In the genomic region with DNA sequence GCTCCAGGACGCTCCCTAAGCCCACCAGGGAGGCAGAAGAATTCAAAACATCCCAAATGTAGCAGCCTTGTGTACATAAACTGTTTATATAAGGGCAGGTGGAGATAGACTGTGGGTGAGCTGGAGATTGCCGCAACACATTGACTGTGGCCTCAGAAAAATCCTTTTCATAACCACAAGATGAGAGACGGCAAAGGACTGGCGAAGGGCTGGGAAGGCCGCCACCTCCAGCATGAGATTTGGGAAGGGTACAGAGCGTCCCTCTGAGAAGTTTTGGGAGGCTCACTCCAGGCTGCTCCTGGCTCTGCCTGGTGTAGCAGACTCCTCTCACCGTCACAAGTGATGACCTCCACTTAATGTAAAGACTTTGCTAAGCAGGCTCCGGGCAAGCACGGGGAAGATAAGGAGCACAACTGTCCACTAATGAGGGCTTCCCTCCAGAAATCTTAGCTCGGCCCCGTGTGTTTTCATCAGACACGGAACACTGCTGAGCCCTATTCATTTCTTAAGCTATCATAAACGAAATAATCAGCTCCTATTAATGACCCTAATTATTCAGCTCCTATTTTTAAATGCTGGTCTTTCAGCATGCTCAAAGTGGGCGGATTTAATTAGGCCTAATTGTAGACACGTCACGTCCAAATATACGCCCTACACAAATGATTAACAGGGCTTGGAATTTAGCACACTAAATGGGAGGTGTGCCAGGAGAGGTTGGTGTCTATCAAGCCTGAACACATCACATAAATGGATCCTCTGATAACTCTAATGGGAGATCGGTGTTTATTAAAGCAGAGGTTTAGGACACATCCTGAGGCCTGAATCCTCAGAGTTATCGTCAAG, we compare ENCODE assay signal across 13 mouse cellular contexts. TPM values are rescaled to one million over a fixed set of nuclear protein-coding genes. Genes with fewer than 3 reads are reported as not detected.
DNase-seq lines count a peak whose midpoint lies in the region; ATAC-seq and TF ChIP-seq lines count a peak whose summit lies in the region.
"Had no signal": no experiment of that assay in that cellular context is flagged by ENCODE, and none has a peak within 500 bp of the region (broad histone marks: within the 10 kb centered on the region; RNA-seq: fewer than 3 reads in every experiment).

No protein-coding gene starts in this region.

- no peaks in the 10 kb centered on the region for H3K36me3 ChIP-seq in limb, embryonic 14.5 days (ENCODE audit: control insufficient read depth, insufficient read depth, low read length)
- no peaks in the 10 kb centered on the region for H3K36me3 ChIP-seq in limb, embryonic 10.5 days
- H3K36me3 ChIP-seq in forebrain, postnatal 0 days (ENCODE audit: insufficient read depth) = no peaks in the 10 kb centered on the region
- H3K36me3 ChIP-seq: hindbrain, embryonic 15.5 days; stomach, embryonic 15.5 days had no signal

- H3K27me3 ChIP-seq in limb, embryonic 14.5 days (ENCODE audit: control insufficient read depth, insufficient read depth, low read length) = no peaks in the 10 kb centered on the region
- no peaks in the 10 kb centered on the region for H3K27me3 ChIP-seq in limb, embryonic 10.5 days (ENCODE audit: low read depth, poor library complexity, severe bottlenecking)
- H3K27me3 ChIP-seq in forebrain, postnatal 0 days (ENCODE audit: insufficient read depth, low read length) = no peaks in the 10 kb centered on the region
- H3K27me3 ChIP-seq: hindbrain, embryonic 15.5 days; stomach, embryonic 15.5 days had no signal

- no peak overlapping the region for H3K4me3 ChIP-seq in limb, embryonic 14.5 days (replicated peaks; ENCODE audit: low read length)
- no peak overlapping the region for H3K4me3 ChIP-seq in limb, embryonic 10.5 days
- no peak overlapping the region for H3K4me3 ChIP-seq in forebrain, postnatal 0 days (ENCODE audit: low read depth, low read length)
- H3K4me3 ChIP-seq: hindbrain, embryonic 15.5 days; myocyte; stomach, embryonic 15.5 days had no signal

- no peaks in the 10 kb centered on the region for H3K4me1 ChIP-seq in limb, embryonic 14.5 days (ENCODE audit: control insufficient read depth, insufficient read depth, low read length)
- H3K4me1 ChIP-seq in limb, embryonic 10.5 days = peaks cover 30% of the 10 kb centered on the region
- peaks cover 13% of the 10 kb centered on the region; the same call in 1 of the 2 replicates for H3K4me1 ChIP-seq in forebrain, postnatal 0 days (ENCODE audit: insufficient read depth)
- H3K4me1 ChIP-seq: hindbrain, embryonic 15.5 days had no signal

- 58% methylated on average over 19 of the region's 19 CpGs for WGBS in limb, embryonic 14.5 days
- WGBS in limb, embryonic 10.5 days = 73% methylated on average over 19 of the region's 19 CpGs
- 19% methylated on average over 19 of the region's 19 CpGs for WGBS in forebrain, postnatal 0 days

- no peak for TF ChIP-seq CTCF in brain, embryonic 14.5 days (IDR thresholded peaks at IDR 0.05; ENCODE audit: borderline replicate concordance, extremely low read depth, insufficient read depth, insufficient read length)
- TF ChIP-seq CTCF in forebrain, postnatal 0 days (IDR thresholded peaks at IDR 0.05; ENCODE audit: low read depth) = no peak

- no peak for ATAC-seq in limb, embryonic 14.5 days (ENCODE audit: low FRiP score, low read depth)
- ATAC-seq in forebrain, postnatal 0 days = peak; percentile 47; the same call in 1 of the 2 replicates

- no peak for DNase-seq in limb, embryonic 14.5 days (ENCODE audit: low spot score)
- DNase-seq in limb, embryonic 10.5 days (ENCODE audit: low spot score) = no peak
- DNase-seq in brain, embryonic 14.5 days (ENCODE audit: low read depth) = peak; percentile 86
- peak; percentile 43 for DNase-seq in forebrain, postnatal 0 days
- DNase-seq in kidney, postnatal 36 days = peak; percentile 64 to 75
- no peak for DNase-seq in adrenal gland, adult 2 months
- DNase-seq in MN1 (ENCODE audit: low spot score) = no peak
- DNase-seq in lung, postnatal 10 days = no peak
- DNase-seq: lung, postnatal 36 days had no signal

- no peak for TF ChIP-seq POLR2A in limb, embryonic 14.5 days (IDR thresholded peaks at IDR 0.05; ENCODE audit: borderline replicate concordance, extremely low read depth, insufficient read depth, insufficient read length)
- TF ChIP-seq POLR2A in brain, embryonic 14.5 days (IDR thresholded peaks at IDR 0.05; ENCODE audit: borderline replicate concordance, extremely low read depth, insufficient read depth, insufficient read length, poor library complexity, severe bottlenecking) = no peak

- no peak overlapping the region for H3K27ac ChIP-seq in limb, embryonic 14.5 days (replicated peaks; ENCODE audit: low read depth, low read length)
- H3K27ac ChIP-seq in limb, embryonic 10.5 days = no peak overlapping the region
- no peak overlapping the region for H3K27ac ChIP-seq in forebrain, postnatal 0 days (ENCODE audit: low read depth, low read length)
- H3K27ac ChIP-seq: hindbrain, embryonic 15.5 days; stomach, embryonic 15.5 days had no signal

- H3K4me2 ChIP-seq in limb, embryonic 14.5 days (replicated peaks; ENCODE audit: low read depth, low read length, severe bottlenecking) = no peak overlapping the region
- peak overlapping the region; percentile 2; the same call in 1 of the 2 replicates for H3K4me2 ChIP-seq in forebrain, postnatal 0 days (ENCODE audit: low read depth)
- H3K4me2 ChIP-seq: heart, embryonic 11.5 days; hindbrain, embryonic 15.5 days; stomach, embryonic 15.5 days had no signal

- H3K9me3 ChIP-seq in limb, embryonic 14.5 days (ENCODE audit: control insufficient read depth, low read length) = no peaks in the 10 kb centered on the region
- H3K9me3 ChIP-seq in limb, embryonic 10.5 days (replicated peaks) = no peaks in the 10 kb centered on the region
- H3K9me3 ChIP-seq in forebrain, postnatal 0 days (ENCODE audit: low read length) = no peaks in the 10 kb centered on the region
- H3K9me3 ChIP-seq: hindbrain, embryonic 15.5 days; stomach, embryonic 15.5 days had no signal

- H3K9ac ChIP-seq in limb, embryonic 14.5 days (ENCODE audit: low read depth, low read length, severe bottlenecking) = 0 out of 2 replicates have a peak overlapping the region, but pooled peaks have one; percentile 2
- H3K9ac ChIP-seq in forebrain, postnatal 0 days = no peak overlapping the region
- H3K9ac ChIP-seq: hindbrain, embryonic 15.5 days; stomach, embryonic 15.5 days had no signal

RNA-seq across cellular contexts. Expression of a gene that starts 33.5 kb away (rescaled TPM):
- polyA plus RNA-seq in limb, embryonic 14.5 days (2012; rRNA removed) = 86.2 and 115 TPM in 2 replicates
- 80.4 and 93.3 TPM in 2 replicates for polyA plus RNA-seq in limb, embryonic 14.5 days (2014; fragmentation: Nextera tagmentation; extraction: Ambion mirVana)
- polyA plus RNA-seq in limb, embryonic 10.5 days (2016; fragmentation: Nextera tagmentation; extraction: Ambion mirVana) = 110 and 119 TPM in 2 replicates
- polyA plus RNA-seq in brain, embryonic 14.5 days (2012; rRNA removed) = 12.7 and 18.3 TPM in 2 replicates
- total RNA-seq in forebrain, postnatal 0 days (2014; rRNA removed) = 21.3 and 27.4 TPM in 2 replicates
- polyA plus RNA-seq in forebrain, postnatal 0 days (2015; fragmentation: Nextera tagmentation; extraction: Ambion mirVana) = 15.5 and 18.2 TPM in 2 replicates
- total RNA-seq in adrenal gland, adult 2 months (2021) = 10 to 100 TPM; 40.1 to 47.7 TPM
- polyA plus RNA-seq in adrenal gland, adult 2 months (2012; rRNA removed) = 97.9 and 122 TPM in 2 replicates

Comparison
In these comparisons a context has a peak if more than half of its experiments do, and no peak if none do; other contexts are left out.
1. DNase-seq: peak in brain, embryonic 14.5 days (single experiment), forebrain, postnatal 0 days (single experiment) and kidney, postnatal 36 days (2 of 2); none in limb, embryonic 14.5 days (single experiment), limb, embryonic 10.5 days (single experiment), adrenal gland, adult 2 months (single experiment), MN1 (single experiment) and lung, postnatal 10 days (single experiment).